Mouse (Mus musculus) kidney, adult 10 weeks (tissue): ENCODE data around the gene Urgcp. TPM values are rescaled to one million over a fixed set of nuclear protein-coding genes. Genes with fewer than 3 reads are reported as not detected.

ENCODE experiments used
- polyA plus RNA-seq: library from polyadenylated mRNA; stranded (reverse); fragments of 350-450 nt; fragmentation: Illumina TruSeq; extraction: RNeasy Lipid Tissue Mini Kit (QIAGEN cat#74804); gene quantifications from one replicate; pipeline ENCODE4 v1.2.3, GENCODE M21; 2014; ENCODE audit warnings: low read depth, low replicate concordance

Gene Urgcp
- polyA plus RNA-seq, result 6.6 TPM

GRCm38 (mm10) chr11:5761820-5762632 lies at the start of gene Urgcp:
TSS of gene Urgcp (minus strand) at chr11:5762376.

GRCm38 (mm10) chr11:5803551-5803981 lies 41.4 kb upstream of the Urgcp start, which contains the start of gene Pgam2:
TSS of gene Pgam2 (minus strand) at chr11:5803733.

GRCm38 (mm10) chr11:5788056-5789014 lies 26.2 kb upstream of the Urgcp start, which contains the start of gene Dbnl:
TSS of gene Dbnl (plus strand) at chr11:5788488.

DNA sequence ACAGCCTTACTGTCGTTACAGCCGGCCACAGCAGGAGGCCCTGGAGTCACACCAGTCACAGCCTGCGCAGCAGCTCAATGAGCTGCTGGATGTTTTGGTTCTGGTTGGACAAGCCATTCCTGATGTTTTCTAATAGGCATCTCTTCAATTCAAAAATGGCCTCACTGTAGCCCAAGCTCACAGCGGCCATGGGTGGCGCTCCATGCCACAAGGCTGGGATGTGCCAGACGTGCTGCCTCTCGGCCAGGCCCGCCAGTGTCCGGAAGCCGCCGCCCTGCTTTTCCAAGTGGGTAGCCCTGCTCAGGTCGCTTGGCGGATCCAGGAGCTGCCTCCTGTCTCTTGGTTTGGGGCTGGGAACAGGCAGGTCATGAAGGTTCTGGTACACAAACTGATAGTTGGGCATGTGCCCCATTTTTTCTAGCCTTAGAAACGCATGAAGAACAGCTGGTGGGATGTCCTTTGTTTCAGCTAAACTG lies 46.5 kb downstream of the Urgcp start, which contains the start of gene Mrps24:
Gene Mrps24 (minus strand): TSS at position 51 of the 476 bp plus-strand sequence.

Other genes with a start within 250 kb of the Urgcp start
- gene Xbp1, start 241.7 kb downstream of the Urgcp start, polyA plus RNA-seq, result 127 TPM
- gene Ccdc117, start 220.2 kb downstream of the Urgcp start, polyA plus RNA-seq, result 51.3 TPM
- not detected for gene Ankrd36, start 192.7 kb downstream of the Urgcp start, polyA plus RNA-seq
- 12.9 TPM for gene Mrps24, start 46.7 kb downstream of the Urgcp start, polyA plus RNA-seq
- 3.7 TPM for gene Dbnl, start 26.1 kb upstream of the Urgcp start, polyA plus RNA-seq
- 1.0 TPM for gene Pgam2, start 41.4 kb upstream of the Urgcp start, polyA plus RNA-seq
- gene Polm, start 75.6 kb upstream of the Urgcp start, polyA plus RNA-seq, result 0.61 TPM
- gene Aebp1, start 99.6 kb upstream of the Urgcp start, polyA plus RNA-seq, result 2.9 TPM
- not detected for gene Pold2, start 115.9 kb upstream of the Urgcp start, polyA plus RNA-seq
- gene Myl7, start 136.4 kb upstream of the Urgcp start, polyA plus RNA-seq, result not detected
- gene Gck, start 187.7 kb upstream of the Urgcp start, polyA plus RNA-seq, result not detected
- gene Ykt6, start 193.3 kb upstream of the Urgcp start, polyA plus RNA-seq, result 36.6 TPM